Mouse (Mus musculus): Measurements from ENCODE around the gene Plekhg6. TPM values are rescaled to one million over a fixed set of nuclear protein-coding genes. Genes with fewer than 3 reads are reported as not detected.

Plekhg6 gene
- polyA plus RNA-seq, 1 experiment = not detected

- no peaks in the 10 kb centered on the region for H3K36me3 ChIP-seq (ENCODE audit: control insufficient read depth)
- H3K27me3 ChIP-seq (ENCODE audit: control insufficient read depth) = no peaks in the 10 kb centered on the region
- H3K9me3 ChIP-seq (ENCODE audit: control insufficient read depth, low read length) = no peaks in the 10 kb centered on the region
- H3K4me3 ChIP-seq (replicated peaks) = no peak overlapping the region
- H3K4me1 ChIP-seq (ENCODE audit: control insufficient read depth) = peaks cover 16% of the 10 kb centered on the region
- no peak for TF ChIP-seq TAL1 (IDR thresholded peaks at IDR 0.05; ENCODE audit: low read length)
- no peak for TF ChIP-seq GATA1 (IDR thresholded peaks at IDR 0.05; ENCODE audit: low read length)
Observed at GRCm38 (mm10) chr6:125422051-125422822, 41.6 kb upstream of the Plekhg6 start.

- Histone ChIP-seq H3K4me1 (ENCODE audit: control insufficient read depth) (peaks cover 9% of the 10 kb centered on the region), H3K4me3 (replicated peaks) (no peak overlapping the region), H3K9me3 (ENCODE audit: control insufficient read depth, low read length) (no peaks in the 10 kb centered on the region), H3K36me3 (ENCODE audit: control insufficient read depth) (no peaks in the 10 kb centered on the region), H3K27me3 (ENCODE audit: control insufficient read depth) (no peaks in the 10 kb centered on the region)
- no peak for TF ChIP-seq GATA1 (IDR thresholded peaks at IDR 0.05; ENCODE audit: low read length)
- no peak for TF ChIP-seq TAL1 (IDR thresholded peaks at IDR 0.05; ENCODE audit: low read length)
Observed at GRCm38 (mm10) chr6:125420458-125421063, 40.0 kb upstream of the Plekhg6 start.

GRCm38 (mm10) chr6:125418744-125419143 is 38.2 kb upstream of the Plekhg6 start:
- Histone ChIP-seq H3K9me3 (ENCODE audit: control insufficient read depth, low read length) (no peaks in the 10 kb centered on the region), H3K4me3 (replicated peaks) (no peak overlapping the region), H3K27me3 (ENCODE audit: control insufficient read depth) (no peaks in the 10 kb centered on the region), H3K4me1 (ENCODE audit: control insufficient read depth) (peaks cover 9% of the 10 kb centered on the region), H3K36me3 (ENCODE audit: control insufficient read depth) (no peaks in the 10 kb centered on the region)
- TF ChIP-seq GATA1 (IDR thresholded peaks at IDR 0.05; ENCODE audit: low read length) (no peak), TAL1 (IDR thresholded peaks at IDR 0.05; ENCODE audit: low read length) (no peak)

- Histone ChIP-seq H3K4me1 (ENCODE audit: control insufficient read depth) (no peaks in the 10 kb centered on the region), H3K36me3 (ENCODE audit: control insufficient read depth) (no peaks in the 10 kb centered on the region), H3K4me3 (replicated peaks) (no peak overlapping the region), H3K9me3 (ENCODE audit: control insufficient read depth, low read length) (no peaks in the 10 kb centered on the region), H3K27me3 (ENCODE audit: control insufficient read depth) (no peaks in the 10 kb centered on the region)
- TF ChIP-seq TAL1 (IDR thresholded peaks at IDR 0.05; ENCODE audit: low read length) (no peak), GATA1 (IDR thresholded peaks at IDR 0.05; ENCODE audit: low read length) (no peak)
Observed at GRCm38 (mm10) chr6:125413326-125413725, 32.7 kb upstream of the Plekhg6 start.

GRCm38 (mm10) chr6:125411661-125412060 is 31.1 kb upstream of the Plekhg6 start:
- no peaks in the 10 kb centered on the region for H3K27me3 ChIP-seq (ENCODE audit: control insufficient read depth)
- no peaks in the 10 kb centered on the region for H3K4me1 ChIP-seq (ENCODE audit: control insufficient read depth)
- peaks cover 2% of the 10 kb centered on the region; the same call in 1 of the 2 replicates for H3K9me3 ChIP-seq (ENCODE audit: control insufficient read depth, low read length)
- no peak overlapping the region for H3K4me3 ChIP-seq (replicated peaks)
- H3K36me3 ChIP-seq (ENCODE audit: control insufficient read depth) = no peaks in the 10 kb centered on the region
- TF ChIP-seq GATA1 (IDR thresholded peaks at IDR 0.05; ENCODE audit: low read length) (no peak), TAL1 (IDR thresholded peaks at IDR 0.05; ENCODE audit: low read length) (no peak)

- H3K4me1 ChIP-seq (ENCODE audit: control insufficient read depth) = no peaks in the 10 kb centered on the region
- TF ChIP-seq GATA1 (IDR thresholded peaks at IDR 0.05; ENCODE audit: low read length) = no peak
- no peaks in the 10 kb centered on the region for H3K36me3 ChIP-seq (ENCODE audit: control insufficient read depth)
- peaks cover 2% of the 10 kb centered on the region; the same call in 1 of the 2 replicates for H3K9me3 ChIP-seq (ENCODE audit: control insufficient read depth, low read length)
- H3K27me3 ChIP-seq (ENCODE audit: control insufficient read depth) = no peaks in the 10 kb centered on the region
- no peak overlapping the region for H3K4me3 ChIP-seq (replicated peaks)
Observed at GRCm38 (mm10) chr6:125410995-125411547, 30.5 kb upstream of the Plekhg6 start.

GRCm38 (mm10) chr6:125410551-125410950 is 30.0 kb upstream of the Plekhg6 start:
- Histone ChIP-seq H3K4me1 (ENCODE audit: control insufficient read depth) (no peaks in the 10 kb centered on the region), H3K27me3 (ENCODE audit: control insufficient read depth) (no peaks in the 10 kb centered on the region), H3K4me3 (replicated peaks) (no peak overlapping the region), H3K9me3 (ENCODE audit: control insufficient read depth, low read length) (peaks cover 2% of the 10 kb centered on the region; the same call in 1 of the 2 replicates), H3K36me3 (ENCODE audit: control insufficient read depth) (no peaks in the 10 kb centered on the region)
- no peak for TF ChIP-seq GATA1 (IDR thresholded peaks at IDR 0.05; ENCODE audit: low read length)
- no peak for TF ChIP-seq TAL1 (IDR thresholded peaks at IDR 0.05; ENCODE audit: low read length)

GRCm38 (mm10) chr6:125407657-125408056 is 27.1 kb upstream of the Plekhg6 start:
- H3K27me3 ChIP-seq (ENCODE audit: control insufficient read depth) = no peaks in the 10 kb centered on the region
- H3K9me3 ChIP-seq (ENCODE audit: control insufficient read depth, low read length) = peaks cover 2% of the 10 kb centered on the region; the same call in 1 of the 2 replicates
- TF ChIP-seq TAL1 (IDR thresholded peaks at IDR 0.05; ENCODE audit: low read length) = no peak
- no peak for TF ChIP-seq GATA1 (IDR thresholded peaks at IDR 0.05; ENCODE audit: low read length)
- no peaks in the 10 kb centered on the region for H3K36me3 ChIP-seq (ENCODE audit: control insufficient read depth)
- H3K4me3 ChIP-seq (replicated peaks) = no peak overlapping the region
- H3K4me1 ChIP-seq (ENCODE audit: control insufficient read depth) = no peaks in the 10 kb centered on the region

GRCm38 (mm10) chr6:125407224-125407623 is 26.6 kb upstream of the Plekhg6 start:
- H3K4me1 ChIP-seq (ENCODE audit: control insufficient read depth) = no peaks in the 10 kb centered on the region
- H3K36me3 ChIP-seq (ENCODE audit: control insufficient read depth) = no peaks in the 10 kb centered on the region
- H3K4me3 ChIP-seq (replicated peaks) = no peak overlapping the region
- TF ChIP-seq TAL1 (IDR thresholded peaks at IDR 0.05; ENCODE audit: low read length) = no peak
- no peak for TF ChIP-seq GATA1 (IDR thresholded peaks at IDR 0.05; ENCODE audit: low read length)
- H3K9me3 ChIP-seq (ENCODE audit: control insufficient read depth, low read length) = peaks cover 2% of the 10 kb centered on the region; the same call in 1 of the 2 replicates
- H3K27me3 ChIP-seq (ENCODE audit: control insufficient read depth) = no peaks in the 10 kb centered on the region

Measured in erythroblast, embryonic 14.5 days (primary cell).